Mouse (Mus musculus): ENCODE measurements at regions not wholly inside any gene's neighbourhood (a gene's known extent, or its start where the extent isn't known, plus 50 kb on each side); places are given as distances from the start of the nearest gene placed in this dataset.

DNA sequence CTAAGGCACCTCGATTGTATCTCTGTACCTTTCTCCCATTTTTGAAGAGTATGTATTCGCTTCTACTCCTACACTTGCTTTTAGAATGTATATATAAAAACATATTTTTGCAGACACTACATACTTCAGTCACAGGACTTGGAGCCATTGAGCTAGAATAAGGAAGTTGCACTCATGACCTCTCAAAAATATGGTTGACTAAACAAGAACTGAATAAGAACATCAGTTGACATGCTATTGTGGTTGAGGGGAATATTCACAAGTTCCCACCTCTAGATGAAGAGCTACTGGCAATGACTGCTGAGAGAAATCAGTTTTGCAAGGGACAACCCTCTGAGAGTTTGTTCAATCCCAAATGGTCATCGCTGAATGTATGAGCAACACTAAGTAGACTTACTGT is 1198.0 kb upstream of the Zeb2 start:
- Histone ChIP-seq H3K9me3 (ENCODE audit: control insufficient read depth, insufficient read depth, low read depth, low read length) (no peaks in the 10 kb centered on the region), H3K9ac (ENCODE audit: insufficient read depth, low read depth, low read length, poor library complexity, severe bottlenecking) (no peak overlapping the region), H3K4me1 (ENCODE audit: control insufficient read depth in 2 of 2, insufficient read depth in 2 of 2, low read length in 2 of 2, poor library complexity in 1 of 2) (no peaks in the 10 kb centered on the region), H3K4me3 (ENCODE audit: insufficient read depth in 1 of 2, low read depth in 1 of 2, low read length in 2 of 2, poor library complexity in 1 of 2, severe bottlenecking in 1 of 2) (no peak overlapping the region), H3K36me3 (ENCODE audit: control insufficient read depth, insufficient read depth, low read length, poor library complexity, severe bottlenecking) (no peaks in the 10 kb centered on the region), H3K27ac (ENCODE audit: insufficient read depth, low read depth, low read length, poor library complexity, severe bottlenecking) (no peak overlapping the region)
- DNase-seq (ENCODE audit: low read depth, low spot score), result no peak
- TF ChIP-seq CHD2 (IDR thresholded peaks at IDR 0.05; ENCODE audit: low read depth, low read length), result no peak
- TF ChIP-seq ZC3H11A (IDR thresholded peaks at IDR 0.05; ENCODE audit: borderline replicate concordance, low read depth, low read length), result no peak
- TF ChIP-seq HCFC1 (IDR thresholded peaks at IDR 0.05; ENCODE audit: borderline replicate concordance, insufficient read depth, low read length), result no peak
- TF ChIP-seq ZNF384 (IDR thresholded peaks at IDR 0.05; ENCODE audit: low read depth, low read length), result no peak
- TF ChIP-seq MAFK (IDR thresholded peaks at IDR 0.05; ENCODE audit: insufficient read depth, low read depth, low read length), result no peak
- in situ Hi-C loops (cut with MboI; ENCODE audit: low sequenced_read_pairs in 2 of 2, unreplicated experiment in 2 of 2), result no loop called here

DNA sequence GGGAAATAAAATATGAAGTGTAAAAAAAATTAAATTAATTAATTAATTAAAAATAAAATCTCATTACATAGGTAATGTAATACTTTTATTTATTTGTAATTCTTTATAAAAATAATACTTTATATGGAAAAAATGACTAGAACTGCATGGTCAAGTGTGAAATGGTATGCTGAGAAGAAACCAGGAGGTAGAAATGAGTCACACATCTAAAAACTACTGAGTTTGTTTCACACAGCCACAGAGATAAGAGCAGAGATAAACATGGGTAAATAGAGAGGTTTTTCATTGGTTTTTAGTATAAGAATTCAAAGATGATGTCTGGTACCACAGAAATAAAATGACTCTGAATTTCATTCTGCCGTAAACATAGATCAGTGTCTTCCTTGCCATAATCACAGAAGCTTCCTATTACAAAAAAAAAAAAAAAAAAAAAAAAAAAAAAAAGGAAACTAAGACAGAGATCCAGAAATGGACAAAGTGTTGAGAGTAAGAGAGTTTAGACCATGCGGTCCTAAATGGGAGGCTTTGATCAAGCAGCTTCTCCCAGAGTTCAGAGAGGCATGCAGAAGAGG is 1190.5 kb upstream of the Zeb2 start:
- no peak overlapping the region for H3K27ac ChIP-seq (ENCODE audit: insufficient read depth, low read depth, low read length, poor library complexity, severe bottlenecking)
- no peak for TF ChIP-seq ZNF384 (IDR thresholded peaks at IDR 0.05; ENCODE audit: low read depth, low read length)
- TF ChIP-seq CHD2 (IDR thresholded peaks at IDR 0.05; ENCODE audit: low read depth, low read length), result no peak
- TF ChIP-seq HCFC1 (IDR thresholded peaks at IDR 0.05; ENCODE audit: borderline replicate concordance, insufficient read depth, low read length), result no peak
- TF ChIP-seq ZC3H11A (IDR thresholded peaks at IDR 0.05; ENCODE audit: borderline replicate concordance, low read depth, low read length), result no peak
- no peak for TF ChIP-seq MAFK (IDR thresholded peaks at IDR 0.05; ENCODE audit: insufficient read depth, low read depth, low read length)
- H3K36me3 ChIP-seq (ENCODE audit: control insufficient read depth, insufficient read depth, low read length, poor library complexity, severe bottlenecking), result no peaks in the 10 kb centered on the region
- H3K4me1 ChIP-seq (ENCODE audit: control insufficient read depth in 2 of 2, insufficient read depth in 2 of 2, low read length in 2 of 2, poor library complexity in 1 of 2), result no peaks in the 10 kb centered on the region
- no peak for DNase-seq (ENCODE audit: low read depth, low spot score)
- H3K4me3 ChIP-seq (ENCODE audit: insufficient read depth in 1 of 2, low read depth in 1 of 2, low read length in 2 of 2, poor library complexity in 1 of 2, severe bottlenecking in 1 of 2), result no peak overlapping the region
- H3K9ac ChIP-seq (ENCODE audit: insufficient read depth, low read depth, low read length, poor library complexity, severe bottlenecking), result no peak overlapping the region
- H3K9me3 ChIP-seq (ENCODE audit: control insufficient read depth, insufficient read depth, low read depth, low read length), result no peaks in the 10 kb centered on the region
- in situ Hi-C loops (cut with MboI; ENCODE audit: low sequenced_read_pairs in 2 of 2, unreplicated experiment in 2 of 2), result no loop called here

DNA sequence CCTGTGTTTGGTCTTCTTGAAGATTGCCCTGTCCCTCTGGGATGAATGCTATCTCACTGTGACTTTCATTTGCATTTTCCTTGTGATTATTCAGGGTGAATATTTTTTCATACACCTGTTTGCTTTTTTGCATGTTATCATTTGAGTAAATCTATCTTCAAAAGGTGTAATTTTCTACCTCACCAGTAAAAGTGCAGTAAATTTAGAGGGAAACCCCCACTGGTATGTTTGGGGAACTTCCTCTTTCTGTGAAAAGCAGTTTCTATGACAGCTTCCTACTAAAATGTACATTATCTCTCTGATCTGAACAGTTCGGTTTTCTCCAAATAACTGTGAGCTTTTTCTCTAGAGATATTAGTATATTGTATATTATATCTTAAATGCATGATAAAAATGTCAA is 1185.4 kb upstream of the Zeb2 start:
- Histone ChIP-seq H3K27ac (ENCODE audit: insufficient read depth, low read depth, low read length, poor library complexity, severe bottlenecking) (no peak overlapping the region), H3K9ac (ENCODE audit: insufficient read depth, low read depth, low read length, poor library complexity, severe bottlenecking) (no peak overlapping the region), H3K9me3 (ENCODE audit: control insufficient read depth, insufficient read depth, low read depth, low read length) (no peaks in the 10 kb centered on the region), H3K4me3 (ENCODE audit: insufficient read depth in 1 of 2, low read depth in 1 of 2, low read length in 2 of 2, poor library complexity in 1 of 2, severe bottlenecking in 1 of 2) (no peak overlapping the region), H3K4me1 (ENCODE audit: control insufficient read depth in 2 of 2, insufficient read depth in 2 of 2, low read length in 2 of 2, poor library complexity in 1 of 2) (no peaks in the 10 kb centered on the region), H3K36me3 (ENCODE audit: control insufficient read depth, insufficient read depth, low read length, poor library complexity, severe bottlenecking) (no peaks in the 10 kb centered on the region)
- no peak for DNase-seq (ENCODE audit: low read depth, low spot score)
- in situ Hi-C loops (cut with MboI; ENCODE audit: low sequenced_read_pairs in 2 of 2, unreplicated experiment in 2 of 2), result no loop called here
- TF ChIP-seq CHD2 (IDR thresholded peaks at IDR 0.05; ENCODE audit: low read depth, low read length), result no peak
- no peak for TF ChIP-seq ZNF384 (IDR thresholded peaks at IDR 0.05; ENCODE audit: low read depth, low read length)
- no peak for TF ChIP-seq HCFC1 (IDR thresholded peaks at IDR 0.05; ENCODE audit: borderline replicate concordance, insufficient read depth, low read length)
- TF ChIP-seq MAFK (IDR thresholded peaks at IDR 0.05; ENCODE audit: insufficient read depth, low read depth, low read length), result no peak
- no peak for TF ChIP-seq ZC3H11A (IDR thresholded peaks at IDR 0.05; ENCODE audit: borderline replicate concordance, low read depth, low read length)

DNA sequence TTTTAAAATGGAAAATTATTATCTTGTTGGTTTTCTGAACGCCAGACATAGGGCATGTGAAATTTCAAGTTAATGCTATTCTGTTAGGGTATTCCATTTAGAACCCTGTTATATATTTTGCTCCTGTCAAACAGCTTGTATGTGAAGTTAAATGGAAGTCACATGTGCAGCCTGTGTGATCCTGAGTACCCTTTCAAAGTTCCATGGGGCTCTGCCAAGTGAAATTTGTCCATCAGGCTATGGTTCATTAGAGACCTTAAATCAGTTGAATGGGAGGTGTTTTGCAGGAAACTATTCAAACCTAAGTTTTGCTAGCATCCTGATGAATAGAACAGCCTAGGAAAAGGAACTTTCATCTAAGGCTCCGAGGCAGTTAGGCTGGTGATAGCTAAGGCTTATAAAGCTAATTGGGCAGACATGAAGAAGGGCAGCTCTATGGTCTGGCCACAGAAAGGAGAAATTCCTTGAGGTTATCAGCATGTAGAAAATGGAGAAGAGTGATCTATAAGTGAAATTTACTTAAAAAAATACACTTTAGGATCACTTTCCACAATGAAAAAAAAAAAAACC is 1180.2 kb upstream of the Zeb2 start:
- H3K9me3 ChIP-seq (ENCODE audit: control insufficient read depth, insufficient read depth, low read depth, low read length), result no peaks in the 10 kb centered on the region
- in situ Hi-C loops (cut with MboI; ENCODE audit: low sequenced_read_pairs in 2 of 2, unreplicated experiment in 2 of 2), result no loop called here
- H3K4me1 ChIP-seq (ENCODE audit: control insufficient read depth in 2 of 2, insufficient read depth in 2 of 2, low read length in 2 of 2, poor library complexity in 1 of 2), result no peaks in the 10 kb centered on the region
- H3K4me3 ChIP-seq (ENCODE audit: insufficient read depth in 1 of 2, low read depth in 1 of 2, low read length in 2 of 2, poor library complexity in 1 of 2, severe bottlenecking in 1 of 2), result no peak overlapping the region
- H3K36me3 ChIP-seq (ENCODE audit: control insufficient read depth, insufficient read depth, low read length, poor library complexity, severe bottlenecking), result no peaks in the 10 kb centered on the region
- H3K9ac ChIP-seq (ENCODE audit: insufficient read depth, low read depth, low read length, poor library complexity, severe bottlenecking), result no peak overlapping the region
- no peak for TF ChIP-seq CHD2 (IDR thresholded peaks at IDR 0.05; ENCODE audit: low read depth, low read length)
- no peak for TF ChIP-seq ZC3H11A (IDR thresholded peaks at IDR 0.05; ENCODE audit: borderline replicate concordance, low read depth, low read length)
- TF ChIP-seq HCFC1 (IDR thresholded peaks at IDR 0.05; ENCODE audit: borderline replicate concordance, insufficient read depth, low read length), result no peak
- TF ChIP-seq MAFK (IDR thresholded peaks at IDR 0.05; ENCODE audit: insufficient read depth, low read depth, low read length), result no peak
- TF ChIP-seq ZNF384 (IDR thresholded peaks at IDR 0.05; ENCODE audit: low read depth, low read length), result no peak
- no peak overlapping the region for H3K27ac ChIP-seq (ENCODE audit: insufficient read depth, low read depth, low read length, poor library complexity, severe bottlenecking)
- no peak for DNase-seq (ENCODE audit: low read depth, low spot score)

Data from ES-E14 (cell line).